Comparison of ENCODE assay signal across 13 mouse cellular contexts in genomic region chr3:123298283-123298682, GRCm38 (mm10). TPM values are rescaled to one million over a fixed set of nuclear protein-coding genes. Genes with fewer than 3 reads are reported as not detected.
DNase-seq lines count a peak whose midpoint lies in the region; ATAC-seq lines count a peak whose summit lies in the region.
"Had no signal": no experiment of that assay in that cellular context is flagged by ENCODE, and none has a peak within 500 bp of the region (broad histone marks: within the 10 kb centered on the region; RNA-seq: fewer than 3 reads in every experiment).

No protein-coding gene starts in this region.

- H3K36me3 ChIP-seq in forebrain, embryonic 14.5 days (ENCODE audit: control insufficient read depth, insufficient read depth, low read length) = no peaks in the 10 kb centered on the region
- no peaks in the 10 kb centered on the region for H3K36me3 ChIP-seq in forebrain, embryonic 12.5 days (replicated peaks)

- no peak overlapping the region for H3K4me2 ChIP-seq in forebrain, embryonic 14.5 days (ENCODE audit: low read length)
- H3K4me2 ChIP-seq in forebrain, embryonic 12.5 days = no peak overlapping the region
- H3K4me2 ChIP-seq: liver, embryonic 13.5 days; neural tube, embryonic 13.5 days had no signal

- WGBS in forebrain, embryonic 14.5 days = 66% methylated on average over 9 of the region's 9 CpGs
- WGBS in forebrain, embryonic 12.5 days = 88% methylated on average over 9 of the region's 9 CpGs

- no peaks in the 10 kb centered on the region for H3K27me3 ChIP-seq in forebrain, embryonic 14.5 days (replicated peaks; ENCODE audit: control insufficient read depth, insufficient read depth, low read length)
- no peaks in the 10 kb centered on the region for H3K27me3 ChIP-seq in forebrain, embryonic 12.5 days
- H3K27me3 ChIP-seq: liver, embryonic 13.5 days; megakaryocyte, embryonic 14.5 days; neural tube, embryonic 13.5 days had no signal

- H3K9ac ChIP-seq in forebrain, embryonic 14.5 days (ENCODE audit: low read length) = no peak overlapping the region
- H3K9ac ChIP-seq in forebrain, embryonic 12.5 days = no peak overlapping the region
- H3K9ac ChIP-seq: liver, embryonic 13.5 days; neural tube, embryonic 13.5 days had no signal

- no peaks in the 10 kb centered on the region for H3K9me3 ChIP-seq in forebrain, embryonic 14.5 days (replicated peaks; ENCODE audit: control insufficient read depth, low read length)
- no peaks in the 10 kb centered on the region for H3K9me3 ChIP-seq in forebrain, embryonic 12.5 days
- H3K9me3 ChIP-seq: liver, embryonic 13.5 days had no signal

- peaks cover 4% of the 10 kb centered on the region; the same call in 1 of the 2 replicates for H3K4me1 ChIP-seq in forebrain, embryonic 14.5 days (ENCODE audit: control insufficient read depth, insufficient read depth, low read length)
- H3K4me1 ChIP-seq in forebrain, embryonic 12.5 days = no peaks in the 10 kb centered on the region
- H3K4me1 ChIP-seq: liver, embryonic 13.5 days; megakaryocyte, embryonic 14.5 days; neural tube, embryonic 13.5 days had no signal

- peak overlapping the region; percentile 73 for H3K27ac ChIP-seq in forebrain, embryonic 14.5 days (ENCODE audit: low read depth, low read length)
- H3K27ac ChIP-seq in forebrain, embryonic 12.5 days = no peak overlapping the region
- H3K27ac ChIP-seq: liver, embryonic 13.5 days; neural tube, embryonic 13.5 days had no signal

- peak; percentile 88 for DNase-seq in forebrain, embryonic 14.5 days (ENCODE audit: low spot score)
- DNase-seq in frontal cortex, adult 2 months (ENCODE audit: extremely low spot score in 1 of 2, low spot score in 1 of 2) = peak; percentile 89 to 96
- DNase-seq in left cerebral cortex, adult 11 months (ENCODE audit: low spot score) = peak; percentile 56
- DNase-seq in right cerebral cortex, postnatal 36 days (ENCODE audit: low spot score in 2 of 2) = peak; percentile 91
- DNase-seq in lung, postnatal 14 days = no peak
- no peak for DNase-seq in adrenal gland, adult 8-10 months
- DNase-seq: adrenal gland, postnatal 25 days; liver, embryonic 13.5 days; thymus, postnatal 4 days had no signal

- ATAC-seq in forebrain, embryonic 14.5 days = peak; percentile 94
- no peak for ATAC-seq in forebrain, embryonic 12.5 days (ENCODE audit: low FRiP score)
- no peak for ATAC-seq in CD4-positive, CD25-positive, alpha-beta regulatory T cell, adult 4 months

- H3K4me3 ChIP-seq in forebrain, embryonic 14.5 days (ENCODE audit: low read depth, low read length) = no peak overlapping the region
- H3K4me3 ChIP-seq in forebrain, embryonic 12.5 days (replicated peaks) = no peak overlapping the region
- H3K4me3 ChIP-seq: liver, embryonic 13.5 days; megakaryocyte, embryonic 14.5 days; neural tube, embryonic 13.5 days had no signal

RNA-seq across cellular contexts. Expression of gene Sec24d, which starts 31.0 kb away (rescaled TPM):
- polyA plus RNA-seq in forebrain, embryonic 14.5 days (2014; fragmentation: Nextera tagmentation; extraction: Ambion mirVana) = 16.8 and 19.6 TPM in 2 replicates
- polyA plus RNA-seq in forebrain, embryonic 12.5 days (2016; fragmentation: Nextera tagmentation; extraction: Ambion mirVana) = 13.2 and 16.9 TPM in 2 replicates
- 8.4 and 10.4 TPM in 2 replicates for polyA plus RNA-seq in frontal cortex, adult 2 months (2012; rRNA removed)
- polyA plus RNA-seq in CD4-positive, CD25-positive, alpha-beta regulatory T cell, adult 4 months (2017; shearing (Covaris generic)) = 10 to 100 TPM; 15.5 to 16.2 TPM
- 100 to 1,000 TPM in 2 of 4 experiments, 10 to 100 TPM in 2; 70.8 to 195 (median 124) TPM for total RNA-seq in adrenal gland, adult 8-10 months (2022)

Comparison
In these comparisons a context has a peak if more than half of its experiments do, and no peak if none do; other contexts are left out.
1. DNase-seq: peak in forebrain, embryonic 14.5 days (single experiment), frontal cortex, adult 2 months (2 of 2), left cerebral cortex, adult 11 months (single experiment) and right cerebral cortex, postnatal 36 days (2 of 2); none in lung, postnatal 14 days (single experiment) and adrenal gland, adult 8-10 months (single experiment).